Mouse (Mus musculus): ENCODE results near the gene Taf1d. TPM values are rescaled to one million over a fixed set of nuclear protein-coding genes. Genes with fewer than 3 reads are reported as not detected.
A peak's percentile ranks its signal among the peaks of the same experiment; 100 is the strongest.
"Not testable (repeated sequence)": the region's sequence is repeated elsewhere in the genome, so short reads cannot be mapped to it uniquely, and the experiment has no call there.

Gene Taf1d
- total RNA-seq, 2 experiments from 2014 or later: 38.1 to 43.6 TPM

GRCm38 (mm10) chr9:15302881-15303280 is 3.1 kb upstream of the Taf1d start:
- intact Hi-C loops (cut with DNase I): no loop called here

GRCm38 (mm10) chr9:15306398-15307119 is 545 bp downstream of the Taf1d start, which contains the start of gene 4931406C07Rik:
TSS of gene 4931406C07Rik (minus strand) at chr9:15306448.
- intact Hi-C loops (cut with DNase I): loop anchor here (5.0 kb wide), 1 partner anchor 34 kb away; no protein-coding TSS in a partner anchor
- peak in 1 of 2 experiments; percentile 23 for DNase-seq (ENCODE audit: extremely low spot score in 1 of 2, low spot score in 2 of 2)

More at GRCm38 (mm10) chr9:15302881-15303280, 3.1 kb upstream of the Taf1d start:
- no peak for DNase-seq (ENCODE audit: extremely low spot score in 1 of 2, low spot score in 2 of 2)

GRCm38 (mm10) chr9:15307257-15307656 is 1.2 kb downstream of the Taf1d start:
- no peak for DNase-seq (ENCODE audit: extremely low spot score in 1 of 2, low spot score in 2 of 2)
- intact Hi-C loops (cut with DNase I): loop anchor here (5.0 kb wide), 1 partner anchor 35 kb away; no protein-coding TSS in a partner anchor

- intact Hi-C loops (cut with DNase I): loop anchor here (5.0 kb wide), 1 partner anchor 36 kb away; no protein-coding TSS in a partner anchor
- no peak for DNase-seq (ENCODE audit: extremely low spot score in 1 of 2, low spot score in 2 of 2)
Measured at GRCm38 (mm10) chr9:15308254-15308653, 2.2 kb downstream of the Taf1d start.

- intact Hi-C loops (cut with DNase I): loop anchor here (5.0 kb wide), 1 partner anchor 37 kb away; no protein-coding TSS in a partner anchor
- no peak for DNase-seq (ENCODE audit: extremely low spot score in 1 of 2, low spot score in 2 of 2)
Measured at GRCm38 (mm10) chr9:15309425-15309824, 3.4 kb downstream of the Taf1d start.

GRCm38 (mm10) chr9:15310179-15310578 is 4.2 kb downstream of the Taf1d start:
- intact Hi-C loops (cut with DNase I): no loop called here
- no peak for DNase-seq (ENCODE audit: extremely low spot score in 1 of 2, low spot score in 2 of 2)

GRCm38 (mm10) chr9:15312054-15312735 is 6.2 kb downstream of the Taf1d start:
- intact Hi-C loops (cut with DNase I): no loop called here

GRCm38 (mm10) chr9:15313633-15314032 is 7.6 kb downstream of the Taf1d start:
- no peak for DNase-seq (ENCODE audit: extremely low spot score in 1 of 2, low spot score in 2 of 2)
- intact Hi-C loops (cut with DNase I): no loop called here

More at GRCm38 (mm10) chr9:15312054-15312735, 6.2 kb downstream of the Taf1d start:
- DNase-seq (ENCODE audit: extremely low spot score in 1 of 2, low spot score in 2 of 2): no peak

- intact Hi-C loops (cut with DNase I): no loop called here
- DNase-seq (ENCODE audit: extremely low spot score in 1 of 2, low spot score in 2 of 2): no peak
Measured at GRCm38 (mm10) chr9:15314619-15315018, 8.6 kb downstream of the Taf1d start.

- DNase-seq (ENCODE audit: extremely low spot score in 1 of 2, low spot score in 2 of 2); intact Hi-C loops (cut with DNase I): not testable (repeated sequence)
Measured at GRCm38 (mm10) chr9:15316296-15316695, 10.3 kb downstream of the Taf1d start.

- intact Hi-C loops (cut with DNase I): no loop called here
Measured at GRCm38 (mm10) chr9:15317223-15318169, 11.5 kb downstream of the Taf1d start.

GRCm38 (mm10) chr9:15318170-15318742 is 12.2 kb downstream of the Taf1d start:
- intact Hi-C loops (cut with DNase I): no loop called here
- no peak for DNase-seq (ENCODE audit: extremely low spot score in 1 of 2, low spot score in 2 of 2)

More at GRCm38 (mm10) chr9:15317223-15318169, 11.5 kb downstream of the Taf1d start:
- no peak for DNase-seq (ENCODE audit: extremely low spot score in 1 of 2, low spot score in 2 of 2)

GRCm38 (mm10) chr9:15337776-15338175 is 31.8 kb downstream of the Taf1d start:
- no peak for DNase-seq (ENCODE audit: extremely low spot score in 1 of 2, low spot score in 2 of 2)
- intact Hi-C loops (cut with DNase I): no loop called here

GRCm38 (mm10) chr9:15349925-15350324 is 43.9 kb downstream of the Taf1d start:
- intact Hi-C loops (cut with DNase I): no loop called here
- no peak for DNase-seq (ENCODE audit: extremely low spot score in 1 of 2, low spot score in 2 of 2)

- DNase-seq (ENCODE audit: extremely low spot score in 1 of 2, low spot score in 2 of 2): no peak
- intact Hi-C loops (cut with DNase I): no loop called here
Measured at GRCm38 (mm10) chr9:15356916-15357483, 51.0 kb downstream of the Taf1d start.

GRCm38 (mm10) chr9:15357484-15358275 is 51.7 kb downstream of the Taf1d start, which contains the start of gene Cep295:
TSS of gene Cep295 (minus strand) at chr9:15357788.
- intact Hi-C loops (cut with DNase I): no loop called here

GRCm38 (mm10) chr9:15364843-15365242 is 58.8 kb downstream of the Taf1d start:
- intact Hi-C loops (cut with DNase I): loop anchor here (5.0 to 10.0 kb wide), 2 partner anchors 127 to 510 kb away; partner anchors contain the start of genes Mtnr1b and Smco4
- no peak for DNase-seq (ENCODE audit: extremely low spot score in 1 of 2, low spot score in 2 of 2)

More at GRCm38 (mm10) chr9:15357484-15358275, 51.7 kb downstream of the Taf1d start, which contains the start of gene Cep295:
- DNase-seq (ENCODE audit: extremely low spot score in 1 of 2, low spot score in 2 of 2): peak; percentile 95 to 98
